Mouse (Mus musculus) liver, embryonic 16.5 days (tissue): ENCODE results near the gene Zfp53. TPM values are rescaled to one million over a fixed set of nuclear protein-coding genes. Genes with fewer than 3 reads are reported as not detected.
"Not testable (repeated sequence)": the region's sequence is repeated elsewhere in the genome, so short reads cannot be mapped to it uniquely, and the experiment has no call there.

Source experiments
- ATAC-seq: fragments of 200-750 bp; cut with Nextera tagmentation; 2 replicates; pipeline ENCODE4 v1.8.0; 2017; ENCODE audit warnings: low read depth, mild to moderate bottlenecking, moderate number of reproducible peaks, moderate library complexity
- H3K27ac ChIP-seq: fragments of 300-500 bp; sonication (generic); 2 replicates; pipeline ENCODE4 v1.5.1; 2014; ENCODE audit warnings: mild to moderate bottlenecking, low read length
- H3K27me3 ChIP-seq: fragments of 300-500 bp; sonication (generic); 2 replicates; pipeline ENCODE4 v1.6.1; 2014; ENCODE audit warnings: low read depth, low read length, mixed read lengths; ENCODE audit not compliant: control insufficient read depth, insufficient read depth
- H3K36me3 ChIP-seq: fragments of 300-500 bp; sonication (generic); 2 replicates; pipeline ENCODE4 v1.6.1; 2014; ENCODE audit warnings: mild to moderate bottlenecking; ENCODE audit not compliant: control insufficient read depth, insufficient read depth
- H3K4me1 ChIP-seq: fragments of 300-500 bp; sonication (generic); 2 replicates; pipeline ENCODE4 v1.6.1; 2014; ENCODE audit warnings: low read depth, low read length, mixed read lengths; ENCODE audit not compliant: control insufficient read depth
- H3K4me2 ChIP-seq: fragments of 300-500 bp; sonication (generic); 2 replicates; pipeline ENCODE4 v1.6.1; 2014; ENCODE audit warnings: low read depth, low read length, mixed read lengths
- H3K4me3 ChIP-seq: fragments of 300-500 bp; sonication (generic); 2 replicates; pipeline ENCODE4 v1.5.1; 2014; ENCODE audit warnings: low read depth, mild to moderate bottlenecking, low read length
- H3K9ac ChIP-seq: fragments of 300-500 bp; sonication (generic); 2 replicates; pipeline ENCODE4 v1.6.1; 2014; ENCODE audit warnings: low read depth, low read length
- H3K9me3 ChIP-seq: fragments of 300-500 bp; sonication (generic); replicated peaks from 2 replicates; pipeline ENCODE4 v1.6.1; 2016; ENCODE audit warnings: low read length; ENCODE audit not compliant: control insufficient read depth
- WGBS: fragments of 180-500 bp; shearing (Covaris S2); extraction: QIAGEN DNeasy Blood & Tissue Kit; methylation state at CpG from one replicate; pipeline ENCODE4 v1.1.7; 2014; ENCODE audit not compliant: insufficient replicate concordance; 5-methylcytosine and 5-hydroxymethylcytosine counted together
- polyA plus RNA-seq: library from polyadenylated mRNA; unstranded; fragments of >200 nt; fragmentation: Nextera tagmentation; extraction: Ambion mirVana; gene quantifications from 2 replicates; pipeline ENCODE4 v1.2.1, GENCODE M21; 2015

Zfp53 gene
- polyA plus RNA-seq, 1 experiment from 2014 or later: 3.1 TPM

DNA sequence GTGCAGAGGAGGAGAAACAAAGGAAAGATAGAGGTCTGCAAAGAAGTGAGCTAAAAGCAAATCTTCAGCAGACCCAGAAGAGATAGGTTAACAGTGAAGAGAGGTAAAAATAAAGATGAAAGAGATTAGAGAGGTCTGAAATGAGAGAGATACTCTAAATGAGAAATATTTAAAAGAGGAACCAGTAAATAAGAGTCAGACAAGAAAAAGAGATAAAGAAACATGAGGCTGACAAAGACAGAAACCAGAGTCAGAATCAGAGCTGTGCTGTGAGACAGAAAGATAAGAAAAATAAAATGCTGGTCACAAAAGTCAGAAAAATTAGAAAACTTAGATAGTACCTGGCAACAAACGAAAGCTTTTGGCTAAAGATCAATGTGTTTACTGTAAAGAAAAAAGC lies 13.5 kb upstream of the Zfp53 start:
- not testable (repeated sequence) for H3K9ac ChIP-seq, H3K4me3 ChIP-seq, H3K27ac ChIP-seq, H3K4me2 ChIP-seq, ATAC-seq, H3K9me3 ChIP-seq, H3K27me3 ChIP-seq, H3K36me3 ChIP-seq
- 13% methylated on average over 1 of the region's 1 CpGs for WGBS
- H3K4me1 ChIP-seq: peaks cover 17% of the 10 kb centered on the region

DNA sequence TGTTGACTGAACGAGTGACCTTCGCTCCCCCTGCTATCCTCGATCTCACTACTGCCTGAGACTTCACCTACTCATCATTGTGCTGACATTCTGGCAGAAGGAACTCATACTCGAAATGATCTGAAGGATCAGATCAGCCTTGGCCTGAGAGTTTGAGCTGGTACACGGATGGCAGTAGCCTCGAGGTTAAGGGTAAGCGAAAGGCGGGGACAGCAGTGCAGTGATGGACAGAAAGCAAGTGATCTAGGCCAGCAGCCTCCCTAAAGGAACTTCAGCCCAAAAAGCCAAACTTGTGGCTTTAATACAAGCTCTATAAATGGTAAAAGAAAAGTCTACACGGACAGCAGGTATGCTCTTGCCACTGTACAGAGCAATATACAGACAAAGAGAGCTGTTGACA lies 12.4 kb upstream of the Zfp53 start:
- not testable (repeated sequence) for H3K4me3 ChIP-seq, ATAC-seq, H3K9ac ChIP-seq, H3K9me3 ChIP-seq, H3K27ac ChIP-seq, H3K4me2 ChIP-seq, H3K27me3 ChIP-seq, H3K36me3 ChIP-seq
- 56% methylated on average over 4 of the region's 9 CpGs for WGBS
- H3K4me1 ChIP-seq: peaks cover 17% of the 10 kb centered on the region

DNA sequence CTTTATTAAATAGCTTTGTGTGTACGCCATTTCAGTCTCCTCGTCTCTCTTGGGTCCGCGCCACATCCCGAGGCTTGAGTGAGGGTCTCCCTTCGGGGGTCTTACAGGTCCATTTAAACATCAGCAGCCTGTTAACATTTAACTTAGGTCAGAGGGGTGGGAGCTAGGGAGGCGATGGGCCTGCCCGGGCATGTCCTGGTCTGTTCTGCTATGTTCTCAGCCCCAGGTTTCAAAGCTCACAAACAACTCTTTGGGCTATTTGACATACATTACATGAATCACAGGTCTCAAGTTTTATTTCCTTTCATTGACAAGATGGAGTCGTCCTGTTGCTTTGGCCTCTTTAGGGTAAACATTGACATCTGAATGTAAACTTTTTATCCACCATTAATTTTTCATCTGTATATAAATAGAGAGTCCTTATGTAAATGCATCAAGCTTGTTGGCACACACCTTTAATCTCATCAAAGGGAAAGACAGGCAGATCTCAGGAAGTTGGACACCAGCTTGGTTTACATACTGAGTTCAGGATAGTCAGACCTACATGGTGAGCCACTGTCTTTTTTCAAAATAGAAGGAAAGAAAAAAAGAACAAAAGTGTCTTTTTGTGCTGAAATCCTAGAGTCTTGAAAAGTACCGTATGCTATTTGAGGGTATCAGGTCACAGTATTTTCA lies 10.6 kb upstream of the Zfp53 start:
- H3K27me3 ChIP-seq, H3K4me3 ChIP-seq, H3K9me3 ChIP-seq, H3K9ac ChIP-seq, H3K36me3 ChIP-seq, H3K27ac ChIP-seq, ATAC-seq, H3K4me1 ChIP-seq, H3K4me2 ChIP-seq: not testable (repeated sequence)
- WGBS: 39% methylated on average over 10 of the region's 10 CpGs

DNA sequence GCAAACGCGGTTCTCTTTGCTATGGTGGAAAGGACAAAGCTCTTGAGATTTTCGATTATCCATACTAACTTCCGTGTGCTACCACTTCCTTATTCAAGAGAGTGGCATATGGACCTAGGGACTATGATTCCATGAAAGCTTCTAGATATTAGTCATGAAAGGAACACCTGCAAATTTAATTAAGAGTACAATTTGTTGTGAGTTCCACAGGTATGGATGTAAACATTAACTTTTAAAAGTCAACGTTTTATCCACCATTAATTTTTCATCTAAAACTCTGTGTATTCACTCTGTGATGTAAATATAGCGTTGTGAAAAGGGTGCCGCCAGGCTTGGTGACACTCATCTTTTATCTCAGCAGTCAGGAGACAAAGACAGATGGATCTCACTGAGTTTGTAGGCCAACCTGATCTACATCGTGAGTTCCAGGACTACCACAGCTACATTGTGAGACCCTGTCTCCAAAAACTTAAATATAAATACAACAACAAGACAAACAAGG lies 753 bp downstream of the Zfp53 start:
- 2% methylated on average over 8 of the region's 8 CpGs for WGBS
- no peaks in the 10 kb centered on the region for H3K27me3 ChIP-seq
- H3K9ac ChIP-seq: peak overlapping the region; percentile 76
- no peaks in the 10 kb centered on the region for H3K9me3 ChIP-seq
- H3K4me3 ChIP-seq: peak overlapping the region; percentile 80
- no peak overlapping the region for H3K27ac ChIP-seq
- no peaks in the 10 kb centered on the region; the same call in 1 of the 2 replicates for H3K36me3 ChIP-seq
- peak overlapping the region; percentile 80 for H3K4me2 ChIP-seq
- H3K4me1 ChIP-seq: peaks cover 8% of the 10 kb centered on the region
- ATAC-seq: no peak

DNA sequence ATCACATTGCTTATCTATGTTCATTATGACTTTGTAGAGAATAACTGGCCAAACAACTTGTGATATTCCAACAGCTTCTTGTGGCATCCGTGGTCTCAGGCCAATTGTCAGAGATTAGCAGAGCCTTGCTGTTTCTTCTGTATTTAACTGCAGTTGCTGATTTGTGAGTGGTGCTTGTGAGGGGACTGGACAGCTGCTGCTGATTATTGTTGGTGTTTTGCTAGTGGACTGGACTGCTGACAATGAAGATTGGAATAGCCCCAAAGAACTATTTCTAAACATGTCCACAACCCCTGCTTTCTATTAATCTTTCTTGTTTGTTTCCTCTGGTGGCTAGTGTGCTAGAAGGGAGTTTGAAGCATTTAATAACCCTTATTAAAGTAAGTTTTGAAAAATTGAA lies 12.6 kb downstream of the Zfp53 start:
- Histone ChIP-seq H3K4me3 (no peak overlapping the region), H3K4me2 (no peak overlapping the region), H3K36me3 (no peaks in the 10 kb centered on the region; the same call in 1 of the 2 replicates), H3K4me1 (no peaks in the 10 kb centered on the region), H3K27me3 (no peaks in the 10 kb centered on the region), H3K27ac (no peak overlapping the region), H3K9ac (no peak overlapping the region), H3K9me3 (no peaks in the 10 kb centered on the region)
- WGBS: 34% methylated on average over 1 of the region's 1 CpGs
- ATAC-seq: no peak

DNA sequence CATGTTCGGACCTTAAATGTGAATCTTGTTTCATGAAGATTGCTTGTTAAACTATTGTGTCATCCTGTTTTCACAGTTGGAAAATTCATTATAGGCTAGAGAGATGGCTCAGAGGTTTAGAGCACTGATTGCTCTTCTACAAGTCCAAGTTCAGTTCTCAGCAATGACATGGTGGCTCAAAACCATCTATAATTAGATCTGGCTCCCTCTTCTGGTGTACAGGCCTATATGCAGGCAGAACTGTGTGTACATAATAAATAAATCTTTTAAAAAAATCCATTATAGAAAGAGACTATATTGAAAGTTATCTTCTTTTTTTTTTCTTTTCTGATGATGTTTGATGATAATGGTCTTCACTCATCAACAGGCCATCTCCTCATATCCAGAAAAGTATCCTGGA lies 15.7 kb downstream of the Zfp53 start:
- H3K4me3 ChIP-seq: no peak overlapping the region
- WGBS: 70% methylated on average over 1 of the region's 1 CpGs
- H3K4me2 ChIP-seq: no peak overlapping the region
- ATAC-seq: no peak
- peaks cover 2% of the 10 kb centered on the region; the same call in 1 of the 2 replicates for H3K36me3 ChIP-seq
- no peaks in the 10 kb centered on the region for H3K9me3 ChIP-seq
- no peaks in the 10 kb centered on the region for H3K4me1 ChIP-seq
- H3K27me3 ChIP-seq: no peaks in the 10 kb centered on the region
- no peak overlapping the region for H3K9ac ChIP-seq
- H3K27ac ChIP-seq: no peak overlapping the region

DNA sequence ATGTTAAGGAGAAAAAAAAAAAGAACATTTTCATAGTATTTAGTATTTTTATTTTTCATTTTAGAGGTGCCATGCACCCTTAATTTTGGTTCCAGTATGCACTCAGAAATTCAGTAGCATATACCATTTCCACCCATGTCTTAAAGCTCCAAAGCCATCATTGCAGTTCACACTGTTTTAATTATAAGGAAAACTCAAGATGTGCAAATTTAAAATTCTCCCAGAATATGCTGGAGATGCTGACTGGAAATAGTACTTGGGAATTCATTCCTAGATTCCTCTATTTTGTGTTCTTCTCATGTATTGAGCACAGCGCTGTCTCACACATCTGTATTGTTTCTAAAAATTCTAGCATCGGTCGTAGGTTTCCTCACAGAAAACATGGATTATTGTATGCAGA lies 17.5 kb downstream of the Zfp53 start:
- no peak overlapping the region for H3K27ac ChIP-seq
- H3K27me3 ChIP-seq: no peaks in the 10 kb centered on the region
- no peaks in the 10 kb centered on the region for H3K9me3 ChIP-seq
- no peak for ATAC-seq
- no peak overlapping the region for H3K4me2 ChIP-seq
- no peak overlapping the region for H3K9ac ChIP-seq
- no peaks in the 10 kb centered on the region for H3K4me1 ChIP-seq
- 87% methylated on average over 3 of the region's 3 CpGs for WGBS
- peaks cover 2% of the 10 kb centered on the region for H3K36me3 ChIP-seq
- no peak overlapping the region for H3K4me3 ChIP-seq

DNA sequence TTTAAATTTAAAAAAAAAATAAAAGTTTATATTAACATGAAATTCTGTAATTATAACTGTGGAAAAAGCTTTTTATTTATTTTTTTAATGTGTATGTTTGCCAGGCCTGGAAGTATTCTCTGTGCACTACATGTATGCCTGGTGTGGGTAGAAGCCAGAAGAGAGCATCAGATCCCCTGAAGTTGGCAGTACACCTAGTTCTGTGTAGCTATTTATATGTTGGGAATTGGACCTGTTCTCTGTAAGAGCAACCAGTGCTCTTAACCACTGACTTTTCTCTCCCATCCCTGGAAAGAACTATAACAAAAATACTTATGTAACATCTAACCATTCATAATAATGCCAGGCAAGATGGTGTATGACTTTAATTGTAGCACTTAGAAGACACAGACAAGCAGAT lies 21.0 kb downstream of the Zfp53 start:
- Histone ChIP-seq H3K9ac (no peak overlapping the region), H3K27me3 (no peaks in the 10 kb centered on the region), H3K4me2 (no peak overlapping the region), H3K4me1 (no peaks in the 10 kb centered on the region), H3K36me3 (peaks cover 2% of the 10 kb centered on the region), H3K9me3 (no peaks in the 10 kb centered on the region), H3K4me3 (no peak overlapping the region), H3K27ac (no peak overlapping the region)
- no peak for ATAC-seq

DNA sequence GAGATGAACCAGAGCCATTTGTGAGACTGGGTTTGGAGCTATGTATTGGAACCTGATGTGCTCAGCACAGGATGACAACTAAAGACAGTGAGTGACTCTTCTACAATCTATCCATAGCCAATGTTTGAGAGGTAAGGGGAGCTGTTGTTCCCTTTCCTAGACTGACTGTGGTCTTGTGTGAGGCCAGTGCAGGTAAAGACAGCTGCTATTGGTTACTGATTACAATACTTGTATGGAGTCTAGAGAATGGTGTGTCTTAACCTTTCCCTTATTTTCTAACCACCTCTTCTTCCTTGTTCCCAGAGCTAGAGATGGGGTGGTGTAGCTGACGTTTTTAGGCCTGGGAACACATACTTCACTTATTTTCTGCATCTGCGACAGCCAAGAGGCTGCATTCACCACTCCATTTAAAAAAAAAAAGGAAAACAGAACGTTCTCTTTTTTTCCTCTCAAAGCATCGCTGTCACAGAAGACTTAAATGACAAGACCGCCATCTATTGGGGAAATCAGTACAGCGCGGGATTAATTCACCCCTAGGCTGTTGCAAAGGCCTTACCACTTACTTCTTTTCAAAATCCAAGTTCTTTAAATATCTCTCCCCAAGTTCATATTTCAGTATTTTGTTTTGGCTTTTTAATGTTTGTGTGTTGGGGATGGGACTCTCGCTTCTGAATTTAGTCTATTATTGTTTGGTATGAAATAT lies 26.8 kb downstream of the Zfp53 start:
- Histone ChIP-seq H3K9ac (peak overlapping the region; percentile 64; the same call in 1 of the 2 replicates), H3K4me3 (peak overlapping the region; percentile 71), H3K4me2 (peak overlapping the region; percentile 86), H3K27me3 (no peaks in the 10 kb centered on the region), H3K4me1 (peaks cover 6% of the 10 kb centered on the region), H3K27ac (no peak overlapping the region), H3K36me3 (no peaks in the 10 kb centered on the region; the same call in 1 of the 2 replicates), H3K9me3 (no peaks in the 10 kb centered on the region)
- WGBS: under 1% methylated on average over 8 of the region's 8 CpGs
- peak; percentile 54 for ATAC-seq
